Mouse (Mus musculus) adrenal gland, postnatal 0 days (tissue): ENCODE results near the gene Acap2. TPM values are rescaled to one million over a fixed set of nuclear protein-coding genes. Genes with fewer than 3 reads are reported as not detected.

ENCODE experiments used
- polyA plus RNA-seq: library from polyadenylated mRNA; unstranded; fragments of >200 nt; fragmentation: Nextera tagmentation; extraction: Ambion mirVana; gene quantifications from 2 replicates; pipeline ENCODE4 v1.2.1, GENCODE M21; 2015

Gene Acap2
- polyA plus RNA-seq: 9.5 and 10.1 TPM in 2 replicates

DNA sequence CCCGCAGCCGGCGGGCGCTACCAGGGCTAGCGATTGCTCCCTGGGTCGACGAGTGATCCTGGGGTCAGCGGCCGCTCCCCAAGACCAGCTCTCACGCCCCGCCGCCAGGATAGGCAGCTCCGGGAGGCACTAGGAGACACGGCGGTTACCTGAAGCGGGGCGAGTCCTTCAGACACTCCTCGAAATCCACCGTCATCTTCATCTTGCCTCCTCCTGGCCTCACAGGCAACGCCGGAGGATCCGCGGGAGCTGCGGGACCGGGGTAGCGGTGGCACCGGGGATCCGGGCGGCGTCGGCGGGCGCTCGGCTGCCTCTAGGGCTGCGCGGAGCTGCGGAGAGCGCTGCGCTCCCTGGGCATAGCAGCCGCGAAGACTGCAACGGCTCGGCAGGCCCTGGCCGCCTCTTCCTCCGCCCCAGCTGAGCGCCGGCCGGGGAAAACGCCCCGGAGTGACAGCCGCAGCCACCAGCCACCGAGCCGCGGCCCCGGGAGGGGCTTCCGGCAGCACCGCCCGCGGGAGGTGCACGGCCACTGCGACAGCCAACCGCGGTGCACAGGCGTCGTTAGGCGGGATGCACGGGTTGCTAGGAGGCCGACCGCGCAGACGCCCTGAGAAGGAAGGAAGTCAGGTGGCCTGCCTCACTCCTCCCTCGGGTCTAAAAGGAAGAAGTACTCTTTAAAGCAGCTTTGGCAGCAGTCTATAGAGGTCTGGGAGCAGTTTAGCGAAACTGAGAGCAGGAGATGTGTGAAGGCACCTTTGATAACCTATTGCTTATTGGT is at the start of gene Acap2:
TSS of gene Acap2 (minus strand) at position 456 of the 778 bp plus-strand sequence.

GRCm38 (mm10) chr16:31081125-31081664 is 119.8 kb downstream of the Acap2 start, which contains the start of gene Xxylt1:
Gene Xxylt1 (minus strand): TSS chr16:31081432.

Other genes starting within 250 kb of the Acap2 start
- gene Xxylt1, start 119.8 kb downstream of the Acap2 start, polyA plus RNA-seq: 5.1 and 10.5 TPM in 2 replicates
- 85.6 and 97.2 TPM in 2 replicates for gene Ppp1r2, start 74.0 kb upstream of the Acap2 start, polyA plus RNA-seq
- gene Apod, start 113.6 kb upstream of the Acap2 start, polyA plus RNA-seq: 5.9 and 9.5 TPM in 2 replicates
- 10.2 and 20.8 TPM in 2 replicates for gene Bdh1, start 221.0 kb upstream of the Acap2 start, polyA plus RNA-seq